Mouse (Mus musculus): ENCODE data around the gene Tmprss15.

The Tmprss15 gene

DNA sequence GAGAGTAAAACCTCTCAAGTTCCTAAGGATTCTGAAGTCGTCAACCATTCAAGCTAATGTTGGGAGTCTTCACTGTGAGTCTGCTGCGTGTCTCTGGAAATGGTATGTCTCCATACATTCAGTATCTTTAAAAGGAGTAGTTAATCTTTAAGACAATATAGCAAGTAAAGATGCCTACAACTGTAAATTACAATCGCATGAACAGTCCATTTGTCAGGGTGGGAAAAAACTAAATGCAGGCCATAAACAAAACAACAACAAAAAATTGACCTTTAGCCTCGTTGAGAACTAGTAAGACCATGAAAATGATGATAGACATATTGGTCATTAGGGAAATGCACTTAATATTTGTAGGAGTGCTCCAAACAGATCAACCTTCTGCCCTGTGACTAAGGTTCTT lies at the start of gene Tmprss15:
Gene Tmprss15, minus strand, starts transcription at position 101 of the 400 bp plus-strand sequence.
- DNase-seq = no peak

DNA sequence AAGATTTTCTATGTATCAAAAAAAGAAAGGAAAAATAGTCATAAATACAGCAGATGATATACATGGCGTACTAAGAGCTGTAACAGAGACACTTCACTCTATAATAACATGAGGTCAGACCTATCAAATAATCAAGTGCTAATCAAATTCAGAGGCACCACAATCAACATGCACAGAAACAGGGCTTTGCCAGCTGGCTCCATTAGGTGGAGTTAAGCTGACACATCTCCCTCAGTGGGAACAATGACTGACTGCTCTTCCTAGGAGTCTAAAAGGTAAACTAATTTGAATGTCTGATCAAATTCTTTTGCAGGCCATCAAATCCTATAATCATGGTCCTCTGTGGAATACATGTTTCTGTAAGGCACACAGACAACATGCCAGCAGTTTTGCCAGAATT lies 24.0 kb upstream of the Tmprss15 start:
- no peak for DNase-seq

DNA sequence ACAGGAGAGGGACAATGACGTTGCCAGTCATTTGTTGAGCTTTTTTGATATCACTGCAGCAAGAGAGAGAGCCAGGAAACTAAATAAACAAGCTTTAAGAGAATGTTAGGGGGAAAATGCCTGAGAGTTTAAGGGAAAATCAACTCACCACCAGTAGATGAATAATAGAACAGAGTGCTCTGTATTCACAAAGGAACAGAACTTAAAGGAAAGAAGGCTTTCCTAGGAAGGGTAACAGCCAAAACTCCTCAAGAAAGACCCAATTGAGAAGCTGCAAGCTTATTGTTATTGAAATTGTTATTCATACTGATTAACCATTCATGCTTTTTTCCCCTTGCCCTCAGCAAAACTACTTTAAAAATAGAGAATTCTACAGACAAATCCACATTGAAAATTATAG lies 18.6 kb upstream of the Tmprss15 start:
- DNase-seq = no peak

DNA sequence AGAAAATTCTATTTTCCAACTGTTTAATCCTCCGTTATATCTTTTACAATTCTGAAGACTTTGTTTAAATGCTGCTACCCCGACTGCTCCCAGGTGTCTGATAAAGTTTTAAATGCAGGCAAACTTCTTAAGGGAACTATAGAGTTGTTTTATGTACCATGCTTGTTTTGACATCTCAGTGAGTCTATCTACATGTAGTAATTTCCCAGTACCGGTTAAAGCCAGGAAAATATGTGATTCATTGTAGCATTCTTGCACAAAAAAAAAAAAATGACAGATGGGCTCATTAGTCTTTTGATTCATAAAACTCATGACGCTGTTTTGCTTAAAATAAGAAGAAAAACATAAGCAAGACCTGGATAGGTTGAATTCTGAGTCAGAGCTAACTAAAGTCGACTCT lies 18.1 kb upstream of the Tmprss15 start:
- DNase-seq = no peak

DNA sequence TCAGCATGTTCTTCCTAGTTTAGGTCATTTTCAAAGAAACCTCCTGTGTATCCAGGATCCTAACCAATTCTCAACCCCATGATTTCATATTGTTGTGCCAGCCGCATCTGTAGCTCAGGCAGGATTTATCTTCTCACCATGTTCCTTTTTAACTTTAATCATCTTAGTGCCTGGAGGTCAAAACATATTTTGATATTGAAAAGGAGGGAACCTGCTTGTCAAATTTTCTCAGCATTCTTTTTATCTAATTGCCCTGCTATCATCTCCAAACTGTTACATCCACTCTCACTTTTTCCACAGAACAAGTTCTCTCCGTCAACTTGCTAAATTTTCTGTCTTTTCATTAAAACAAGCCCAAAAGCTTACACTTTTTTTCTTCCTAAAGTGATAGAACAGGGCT lies 9.4 kb upstream of the Tmprss15 start:
- DNase-seq = no peak

DNA sequence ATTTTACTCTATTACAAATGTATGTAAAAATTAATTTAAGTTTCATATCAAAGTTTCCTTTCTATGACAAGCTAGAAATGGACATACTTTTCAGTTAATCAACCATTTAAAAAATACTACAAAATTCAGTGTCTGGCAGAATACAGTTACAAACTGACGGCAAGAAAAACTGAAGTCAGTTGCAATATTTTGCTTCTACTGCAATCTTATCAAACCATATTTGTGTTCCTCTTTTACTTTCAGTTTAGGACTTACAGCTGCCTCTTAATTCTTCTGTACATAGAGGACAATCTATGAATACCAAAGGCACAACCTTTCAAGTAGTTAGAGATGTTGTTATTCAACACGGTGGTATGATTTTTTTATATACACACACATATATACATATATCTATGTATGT lies 7.4 kb upstream of the Tmprss15 start:
- no peak for DNase-seq

DNA sequence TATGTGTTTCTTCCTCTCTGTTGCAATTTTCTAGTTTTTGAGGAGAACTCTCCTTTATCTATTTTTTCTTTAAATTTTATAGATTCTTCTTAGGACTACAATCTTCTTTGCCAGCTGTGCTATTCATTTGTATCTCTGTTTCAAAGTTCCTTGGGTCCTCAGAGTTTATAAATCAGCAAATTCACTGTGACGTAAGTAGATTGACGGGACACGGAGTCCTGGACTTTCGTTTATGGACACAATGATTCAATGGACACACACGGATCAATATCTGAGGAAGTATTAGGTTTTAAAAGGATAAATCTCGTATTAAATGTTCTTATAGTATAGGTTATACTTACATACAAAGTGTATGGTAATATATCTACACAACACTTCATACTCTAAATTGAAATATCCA lies 4.3 kb downstream of the Tmprss15 start:
- no peak for DNase-seq

DNA sequence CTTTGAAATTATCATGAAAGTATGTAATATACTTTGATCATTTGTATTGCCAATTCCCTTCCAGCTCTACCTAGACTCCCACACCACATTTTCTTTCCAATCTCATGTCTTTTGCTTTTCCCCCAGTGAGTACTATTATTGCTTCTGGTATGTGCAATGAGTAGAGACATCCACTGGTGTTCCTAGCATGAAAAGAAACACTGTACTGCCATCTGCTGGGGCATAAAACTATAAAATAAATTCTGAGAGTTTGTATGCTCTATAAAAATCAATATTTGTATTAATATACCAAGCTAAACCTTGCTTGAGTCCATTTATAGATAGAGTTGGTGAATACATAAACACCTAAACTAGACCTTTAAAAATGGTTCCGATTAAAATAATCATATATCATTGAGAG lies 27.0 kb downstream of the Tmprss15 start:
- no peak for DNase-seq

DNA sequence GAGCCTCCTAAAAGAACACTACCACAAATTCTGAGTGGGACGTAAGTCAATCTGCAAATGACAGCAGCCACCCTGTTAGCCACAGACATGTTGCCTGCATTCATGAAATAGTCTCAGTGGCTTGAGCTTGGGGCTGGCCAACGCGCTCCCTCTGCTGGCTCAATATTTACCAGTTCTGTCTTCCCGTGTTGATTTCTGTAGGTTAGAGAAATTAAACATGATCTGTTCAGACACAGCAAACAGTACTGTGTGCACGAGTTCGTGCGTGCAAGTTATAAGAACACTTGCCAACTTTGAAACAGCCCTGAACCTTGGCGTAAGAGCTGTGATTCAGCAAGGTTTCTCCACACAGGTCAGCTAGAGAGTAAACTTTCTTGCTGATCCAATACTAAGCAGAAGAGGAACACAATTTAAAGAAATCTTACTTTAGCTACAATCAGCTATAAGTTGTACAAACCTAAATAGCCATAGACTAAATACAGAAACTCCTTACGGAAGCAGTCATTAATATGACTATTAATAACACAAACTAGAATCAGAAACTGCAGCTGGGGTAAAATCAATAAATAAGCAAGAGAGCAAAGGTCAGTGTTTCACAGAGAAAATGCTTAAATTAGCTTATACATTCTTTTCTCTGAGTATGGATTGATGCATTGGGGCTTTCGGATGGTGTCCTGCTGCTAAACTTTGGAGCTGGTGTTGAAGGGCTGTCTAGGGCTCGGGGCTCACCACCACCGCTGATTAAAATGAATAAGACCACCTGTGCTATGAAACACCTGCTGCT lies 31.9 kb downstream of the Tmprss15 start:
- DNase-seq = peak in 1 of 2 experiments; percentile 2

DNA sequence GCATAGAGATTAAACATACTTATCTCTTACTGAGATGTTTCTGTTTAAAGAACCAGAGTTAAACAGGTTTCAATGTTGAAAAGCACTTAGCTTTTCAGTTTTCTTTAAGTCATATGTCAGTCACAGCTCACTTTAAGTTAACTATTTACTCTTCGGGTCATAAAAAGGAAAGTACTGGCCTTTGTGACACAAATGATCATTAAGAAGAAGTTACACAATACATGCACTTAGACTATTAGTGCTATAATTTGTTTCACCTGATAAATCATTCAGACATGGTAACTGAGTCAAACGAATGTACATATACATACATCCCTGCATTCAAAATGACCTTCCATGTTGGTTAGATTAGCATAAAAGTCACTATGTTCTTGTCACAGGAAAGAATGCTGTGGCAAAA lies 58.3 kb downstream of the Tmprss15 start:
- DNase-seq = no peak

DNA sequence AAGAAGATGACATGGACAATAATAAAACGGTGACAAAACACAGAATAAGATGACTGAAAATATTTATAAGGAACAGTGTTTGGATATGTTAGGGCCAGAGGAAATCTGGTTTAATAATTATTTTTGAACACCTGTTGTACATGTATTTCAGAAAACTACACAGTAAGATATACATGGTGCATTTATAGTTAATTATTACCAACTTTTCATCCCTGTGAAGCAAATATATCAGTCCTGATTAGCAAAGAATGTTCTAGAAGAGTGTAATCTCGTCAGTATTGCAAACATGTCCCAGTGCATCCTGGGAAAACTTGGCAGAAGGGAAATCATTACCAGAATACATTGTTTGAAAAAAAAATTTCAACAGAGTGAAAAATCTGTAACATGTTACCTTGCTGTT lies 88.1 kb downstream of the Tmprss15 start:
- DNase-seq = no peak

DNA sequence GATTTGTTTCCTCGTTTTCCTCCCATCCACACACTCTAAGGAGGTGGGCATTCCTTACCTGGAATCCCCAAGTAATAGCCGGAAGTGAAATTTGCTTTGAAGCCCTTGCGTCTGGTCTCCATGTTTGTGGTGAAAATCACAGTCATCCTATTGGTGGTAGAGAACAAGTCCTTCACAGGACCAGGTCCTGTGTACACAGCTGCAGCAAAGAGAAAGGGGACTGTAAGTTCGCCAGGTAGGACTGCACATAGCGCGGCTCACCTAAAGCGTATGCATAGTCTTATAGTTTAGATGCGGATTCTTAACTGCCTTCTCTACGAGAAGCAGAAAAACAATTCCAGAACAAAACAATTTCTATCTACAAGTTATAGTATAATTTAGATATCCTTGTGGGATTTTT lies 89.2 kb downstream of the Tmprss15 start:
- no peak for DNase-seq

DNA sequence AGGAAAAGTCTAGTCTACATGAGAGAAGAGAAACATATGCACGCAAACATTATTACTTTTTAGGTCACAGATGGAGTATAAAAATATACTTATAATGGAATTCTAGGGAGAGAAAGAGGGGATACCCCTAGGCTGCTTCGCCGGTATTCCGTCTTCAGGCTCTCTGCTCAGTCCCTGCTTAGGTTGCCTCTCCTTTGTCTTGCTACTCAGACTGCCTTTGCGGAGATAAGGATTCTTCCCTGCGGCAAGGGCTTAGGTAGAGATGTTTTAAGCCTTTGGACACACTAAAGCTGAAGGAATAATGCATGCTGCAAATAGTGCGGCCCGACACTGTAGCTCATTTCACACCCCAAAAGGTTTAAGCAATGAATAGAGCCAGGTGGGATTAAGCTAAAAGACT lies 114.5 kb downstream of the Tmprss15 start:
- no peak for DNase-seq

DNA sequence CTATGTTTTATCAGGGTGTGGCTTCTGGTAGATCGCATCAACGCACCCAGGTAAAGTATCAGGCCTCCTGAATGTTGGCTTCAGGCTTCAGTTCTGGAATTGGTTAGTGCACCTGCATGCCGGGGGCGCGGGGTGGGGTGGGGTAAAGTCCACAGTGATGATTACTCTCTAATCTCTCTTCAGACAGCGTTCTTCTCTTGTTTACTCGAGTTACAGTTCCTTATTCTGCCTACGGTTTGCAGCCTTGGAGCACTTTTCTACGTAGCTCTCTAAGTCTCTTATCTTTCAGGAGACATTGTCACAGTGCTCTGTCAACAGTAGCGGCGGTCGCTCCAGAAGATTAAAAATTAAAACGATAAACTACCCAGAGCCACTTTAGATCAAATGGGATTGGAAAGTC lies 116.8 kb downstream of the Tmprss15 start:
- DNase-seq = no peak

DNA sequence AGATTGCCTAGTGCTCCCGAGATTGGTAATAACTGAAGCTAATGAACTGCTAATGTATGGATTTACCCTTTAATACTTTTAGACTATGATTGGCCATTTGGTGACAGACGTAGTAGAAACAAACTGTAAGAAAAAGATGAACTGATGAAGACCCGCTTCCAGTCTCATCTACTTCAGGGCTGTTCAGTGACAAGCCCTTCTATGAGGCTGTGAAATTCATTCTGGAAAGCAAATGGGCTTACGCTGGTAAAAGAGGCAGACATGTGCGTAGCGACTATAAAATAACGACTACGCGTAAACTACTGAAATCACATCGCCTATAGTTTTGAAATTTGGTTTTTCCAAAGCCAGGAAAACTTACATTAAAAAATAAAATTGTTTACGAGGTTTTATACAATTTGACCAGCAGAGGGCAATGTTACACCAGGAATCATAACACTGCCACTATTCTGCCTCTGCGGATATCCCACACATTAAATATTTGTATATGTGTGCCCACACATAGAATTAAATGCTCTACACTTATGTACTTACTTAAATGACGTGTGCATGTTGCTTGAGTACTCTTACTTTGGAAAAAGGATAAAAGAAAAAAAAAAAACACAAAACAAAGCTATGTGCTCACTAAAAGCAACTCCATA lies 121.7 kb downstream of the Tmprss15 start:
- DNase-seq = no peak

DNA sequence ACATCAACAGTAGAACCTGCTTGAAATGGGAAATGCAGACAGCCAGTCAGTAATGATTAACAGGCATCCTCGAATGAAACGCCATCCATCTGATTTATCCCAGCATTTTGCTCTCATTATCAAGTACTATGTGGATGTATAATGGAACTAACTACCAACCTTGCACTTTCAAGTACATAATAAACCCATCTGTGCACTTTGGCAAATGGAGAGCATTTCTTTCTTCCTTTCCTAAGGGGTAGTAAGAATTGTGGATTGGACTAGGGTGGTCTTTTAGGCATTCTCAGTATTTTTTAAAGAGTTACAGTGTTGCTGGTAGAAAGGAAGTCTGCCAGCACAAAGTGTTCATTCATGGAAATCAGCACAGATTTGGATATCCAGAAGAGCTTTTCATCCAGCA lies 133.5 kb downstream of the Tmprss15 start:
- no peak for DNase-seq

DNA sequence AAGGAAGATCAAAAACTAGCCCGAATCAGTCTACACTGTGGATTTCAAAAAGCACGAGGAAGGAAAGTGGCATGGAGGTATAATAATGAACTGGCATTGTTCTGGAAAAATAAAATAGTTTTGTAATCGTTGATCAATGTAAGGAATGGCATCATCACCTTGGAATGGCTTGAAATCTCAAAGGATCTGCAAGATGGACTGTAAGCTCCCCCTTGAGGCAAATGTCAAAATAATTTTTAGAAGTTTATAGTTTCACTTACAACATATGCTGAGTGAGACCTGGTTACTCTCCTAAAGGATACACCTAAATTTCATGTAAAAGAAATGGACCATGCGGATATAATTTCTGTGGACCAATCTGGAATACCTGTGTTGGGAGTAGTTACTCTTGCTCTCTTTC lies 140.5 kb downstream of the Tmprss15 start:
- DNase-seq = no peak

DNA sequence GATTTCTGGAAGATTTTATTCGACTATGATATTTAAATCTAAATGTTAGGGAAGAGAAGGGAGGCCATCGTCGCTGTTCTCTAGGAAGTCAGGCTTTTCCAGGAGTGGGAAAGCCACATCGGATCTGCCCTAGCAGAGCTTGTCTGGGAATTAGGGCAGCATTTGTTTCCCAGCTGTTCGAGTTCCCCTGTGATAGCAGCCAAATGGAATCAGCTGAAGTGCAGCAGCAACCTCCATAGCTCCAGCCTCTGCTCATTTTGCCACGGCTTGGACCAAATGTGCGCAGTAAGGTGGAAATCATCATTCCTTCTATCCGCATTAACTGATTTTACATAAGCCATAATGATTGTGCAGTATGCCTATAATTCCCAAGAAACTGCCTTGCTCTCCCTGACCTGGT lies 153.1 kb downstream of the Tmprss15 start:
- DNase-seq = no peak

DNA sequence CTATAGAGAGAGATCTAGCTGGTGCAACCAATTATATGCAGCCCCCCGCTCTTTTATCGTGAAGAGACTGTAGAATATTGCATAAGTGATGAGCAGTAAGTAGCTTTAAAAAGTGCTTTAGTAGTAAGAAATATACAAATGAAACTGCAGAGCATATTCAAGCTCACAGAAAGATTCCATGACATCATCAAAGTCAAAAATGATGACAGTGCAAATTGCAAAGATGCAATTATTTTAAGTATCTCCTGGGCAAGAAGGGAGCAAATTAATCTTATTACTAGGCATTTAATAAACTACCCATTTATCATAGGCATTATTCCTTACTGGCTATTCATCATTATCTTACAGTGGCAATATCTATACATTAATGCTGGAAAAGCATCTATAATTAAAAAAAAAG lies 156.6 kb downstream of the Tmprss15 start:
- no peak for DNase-seq

DNA sequence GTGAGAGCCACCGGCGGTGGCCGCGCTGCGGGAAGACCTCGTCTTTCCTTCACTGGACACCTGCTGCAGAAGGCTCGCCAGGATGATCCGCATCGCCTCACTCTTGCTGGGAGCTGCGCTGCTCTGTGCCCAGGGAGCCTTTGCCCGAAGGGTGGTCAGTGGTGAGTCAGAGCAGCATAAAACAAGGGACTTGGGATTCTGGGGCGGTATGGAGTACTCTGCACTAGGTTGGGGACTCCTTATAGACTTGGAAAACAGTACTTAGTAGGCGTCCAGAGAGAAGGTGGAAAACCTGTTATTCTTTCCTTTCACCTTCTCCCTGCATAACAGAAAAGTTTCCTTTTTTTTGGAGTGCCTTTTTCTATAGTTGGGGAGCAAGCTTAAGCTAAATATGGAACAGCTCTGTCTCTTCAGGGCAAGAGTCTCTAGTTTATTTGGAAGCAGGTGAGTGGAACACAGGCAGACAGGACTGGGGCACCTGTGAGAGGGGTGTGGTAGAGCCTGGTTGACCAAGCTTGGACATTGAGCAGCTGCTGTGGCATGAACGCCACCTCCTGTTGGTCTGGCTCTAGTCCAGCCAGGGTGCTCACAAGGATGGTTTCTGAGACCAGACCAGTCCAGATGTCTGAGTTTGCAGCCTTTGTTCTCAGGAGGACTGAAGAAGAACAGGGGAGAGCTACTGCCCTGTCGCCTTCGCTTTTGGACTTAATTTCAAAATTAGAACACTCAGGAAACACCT lies 159.4 kb downstream of the Tmprss15 start:
- DNase-seq = no peak

DNA sequence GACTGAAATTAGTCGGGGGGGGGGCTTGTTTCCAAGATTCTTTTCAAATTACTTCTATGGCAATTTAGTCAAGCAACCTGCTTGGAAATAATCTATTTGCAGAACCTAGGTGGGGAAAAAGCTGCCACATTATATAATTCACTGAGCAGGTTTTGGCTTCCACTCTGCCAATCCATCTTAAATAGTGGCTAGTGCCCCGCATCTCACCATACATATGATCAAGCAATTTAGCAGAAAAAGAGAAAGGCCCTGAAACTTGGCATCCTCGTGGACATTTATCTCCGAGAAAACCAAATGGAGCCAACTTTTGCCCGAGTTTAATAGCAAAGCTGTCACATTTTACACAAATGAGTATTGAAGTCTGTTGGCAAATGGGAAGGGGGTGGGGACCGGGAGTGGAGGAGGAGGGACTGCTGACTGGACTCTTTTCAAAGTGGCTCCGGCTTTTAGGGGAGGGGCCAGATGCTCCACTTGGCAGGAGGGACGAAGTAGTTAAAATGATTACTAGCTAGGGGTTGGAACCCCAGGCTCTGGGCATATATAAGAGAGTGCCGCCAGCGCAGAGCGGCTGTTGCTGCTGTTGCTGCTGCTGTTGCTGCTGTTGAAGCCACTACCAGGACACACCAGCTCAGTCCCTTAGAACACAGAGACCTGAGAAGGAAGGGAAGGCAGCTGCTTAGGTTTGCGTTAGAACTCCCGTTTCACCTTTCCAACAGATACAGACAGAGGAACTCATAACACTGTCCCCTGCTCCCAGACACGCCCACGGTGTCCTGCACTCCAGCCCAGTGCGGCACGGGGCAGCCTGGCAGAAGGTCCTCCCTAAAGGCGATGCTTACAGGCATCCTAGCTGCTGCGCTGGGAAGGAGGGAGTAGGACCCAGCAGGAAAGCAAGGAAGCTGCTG lies 160.3 kb downstream of the Tmprss15 start, which contains the start of gene Chodl:
Gene Chodl, plus strand, starts transcription at position 567 of the 905 bp plus-strand sequence.
- peak in 1 of 2 experiments; percentile 6 for DNase-seq

DNA sequence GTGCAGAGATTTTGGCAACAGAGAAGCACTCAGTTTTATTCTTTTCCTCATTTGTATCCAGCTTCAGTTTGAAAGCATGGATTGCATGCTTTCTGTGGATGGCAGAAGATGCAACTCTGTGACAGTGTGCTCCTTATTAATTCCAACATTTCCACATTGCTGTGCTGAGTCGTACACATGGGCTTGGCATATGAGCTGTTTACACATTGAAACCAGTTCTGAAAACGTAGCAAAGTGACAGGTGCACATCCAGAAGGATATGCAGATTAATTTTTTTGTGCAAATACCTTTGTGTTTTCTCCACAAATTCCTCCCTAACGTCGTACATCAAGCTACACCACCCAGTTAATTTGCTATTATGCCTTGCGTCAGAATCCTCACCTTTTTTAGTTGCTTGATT lies 168.3 kb downstream of the Tmprss15 start:
- DNase-seq = no peak
